Mouse (Mus musculus) forebrain, embryonic 11.5 days (tissue): Measurements from ENCODE around the gene Fbxo46. TPM values are rescaled to one million over a fixed set of nuclear protein-coding genes. Genes with fewer than 3 reads are reported as not detected.

ENCODE experiments used
- ATAC-seq: fragments of 200-750 bp; cut with Nextera tagmentation; replicated peaks from 2 replicates; pipeline ENCODE4 v1.8.0; 2017; ENCODE audit warnings: moderate TSS enrichment; ENCODE audit not compliant: low FRiP score
- DNase-seq: peaks from one replicate; pipeline ENCODE4 v3.0.0-alpha.2; 2017; ENCODE audit warnings: low spot score
- H3K27ac ChIP-seq: fragments of 300-500 bp; sonication (generic); 2 replicates; pipeline ENCODE4 v1.5.1; 2014; ENCODE audit warnings: low read depth, low read length
- H3K27me3 ChIP-seq: fragments of 300-500 bp; sonication (generic); 2 replicates; pipeline ENCODE4 v1.6.1; 2014; ENCODE audit warnings: mild to moderate bottlenecking, low read length, mixed read lengths; ENCODE audit not compliant: control insufficient read depth, insufficient read depth
- H3K36me3 ChIP-seq: fragments of 300-500 bp; sonication (generic); 2 replicates; pipeline ENCODE4 v1.6.1; 2014; ENCODE audit warnings: mild to moderate bottlenecking, low read length, moderate library complexity, mixed read lengths; ENCODE audit not compliant: control insufficient read depth, insufficient read depth
- H3K4me1 ChIP-seq: fragments of 300-500 bp; sonication (generic); replicated peaks from 2 replicates; pipeline ENCODE4 v1.6.1; 2014; ENCODE audit warnings: low read length, mixed read lengths; ENCODE audit not compliant: control insufficient read depth, insufficient read depth
- H3K4me2 ChIP-seq: fragments of 300-500 bp; sonication (generic); 2 replicates; pipeline ENCODE4 v1.6.1; 2014; ENCODE audit warnings: low read depth, mild to moderate bottlenecking, low read length, moderate library complexity, mixed read lengths; ENCODE audit not compliant: severe bottlenecking
- H3K4me3 ChIP-seq: fragments of 300-500 bp; sonication (generic); 2 replicates; pipeline ENCODE4 v1.5.1; 2014; ENCODE audit warnings: low read depth, low read length
- H3K9ac ChIP-seq: fragments of 300-500 bp; sonication (generic); 2 replicates; pipeline ENCODE4 v1.6.1; 2014; ENCODE audit warnings: low read length
- H3K9me3 ChIP-seq: fragments of 300-500 bp; sonication (generic); 2 replicates; pipeline ENCODE4 v1.6.1; 2016; ENCODE audit warnings: low read length, mixed read lengths; ENCODE audit not compliant: control insufficient read depth
- WGBS: fragments of 180-500 bp; shearing (Covaris S2); extraction: QIAGEN DNeasy Blood & Tissue Kit; methylation state at CpG from one replicate; pipeline ENCODE4 v1.1.7; 2014; 5-methylcytosine and 5-hydroxymethylcytosine counted together
- polyA plus RNA-seq: library from polyadenylated mRNA; unstranded; fragments of >200 nt; fragmentation: Nextera tagmentation; extraction: Ambion mirVana; gene quantifications from 2 replicates; pipeline ENCODE4 v1.2.1, GENCODE M21; 2014

Gene Fbxo46
- polyA plus RNA-seq, 1 experiment from 2014 or later: 13.9 TPM

DNA sequence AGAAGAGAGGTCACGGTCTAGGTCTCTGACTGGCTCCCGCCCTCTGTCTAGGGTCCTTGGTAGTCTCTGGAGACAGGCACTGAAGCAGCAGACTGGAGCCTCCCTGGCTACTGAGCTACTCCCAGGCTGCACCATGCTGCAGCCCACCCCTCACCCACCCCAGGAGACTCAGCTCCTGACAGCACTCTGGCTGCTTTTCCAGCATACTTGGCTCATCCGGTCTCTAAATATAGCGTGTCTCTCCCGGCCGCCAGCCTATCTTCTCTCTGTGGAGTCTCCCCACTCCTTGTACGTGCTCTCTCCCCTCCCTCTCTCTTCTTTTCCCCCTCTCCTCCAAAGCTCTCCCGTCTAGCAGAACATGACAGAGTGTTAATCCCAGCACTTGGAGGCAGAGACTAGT lies 50.5 kb downstream of the Fbxo46 start:
- Histone ChIP-seq H3K9me3 (no peaks in the 10 kb centered on the region; the same call in 1 of the 2 replicates), H3K27ac (no peak overlapping the region), H3K4me1 (peaks cover 6% of the 10 kb centered on the region; the same call in 1 of the 2 replicates), H3K4me3 (no peak overlapping the region), H3K4me2 (no peak overlapping the region), H3K9ac (no peak overlapping the region), H3K36me3 (no peaks in the 10 kb centered on the region), H3K27me3 (peaks cover 2% of the 10 kb centered on the region; the same call in 1 of the 2 replicates)
- WGBS: 73% methylated on average over 8 of the region's 8 CpGs
- ATAC-seq (no peak), DNase-seq (no peak)

DNA sequence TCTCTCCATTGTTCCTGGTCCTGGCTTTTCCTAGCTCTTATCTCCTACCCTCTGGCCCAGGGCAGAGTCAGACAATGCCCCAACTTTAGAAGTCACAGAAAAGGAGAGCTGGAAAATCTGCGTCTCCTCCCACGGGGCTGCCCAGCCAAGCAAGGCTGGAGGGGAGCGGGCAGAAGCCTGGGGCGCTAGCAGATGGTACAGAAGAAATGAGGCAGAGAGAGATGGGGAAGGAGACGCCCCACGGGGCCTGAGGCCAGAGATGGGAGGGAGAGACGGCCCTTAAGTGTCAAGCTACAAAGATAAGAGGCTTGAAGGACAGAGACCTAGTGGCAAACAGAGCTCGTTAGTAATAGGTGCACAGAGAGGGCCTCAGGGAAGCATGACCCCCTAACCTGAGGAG lies 52.2 kb downstream of the Fbxo46 start:
- DNase-seq (no peak), ATAC-seq (no peak)
- no peak overlapping the region for H3K27ac ChIP-seq
- peaks cover 8% of the 10 kb centered on the region; the same call in 1 of the 2 replicates for H3K4me1 ChIP-seq
- no peak overlapping the region for H3K4me2 ChIP-seq
- H3K27me3 ChIP-seq: peaks cover 14% of the 10 kb centered on the region
- no peaks in the 10 kb centered on the region; the same call in 1 of the 2 replicates for H3K9me3 ChIP-seq
- no peaks in the 10 kb centered on the region for H3K36me3 ChIP-seq
- H3K9ac ChIP-seq: no peak overlapping the region
- H3K4me3 ChIP-seq: no peak overlapping the region
- 57% methylated on average over 8 of the region's 8 CpGs for WGBS

DNA sequence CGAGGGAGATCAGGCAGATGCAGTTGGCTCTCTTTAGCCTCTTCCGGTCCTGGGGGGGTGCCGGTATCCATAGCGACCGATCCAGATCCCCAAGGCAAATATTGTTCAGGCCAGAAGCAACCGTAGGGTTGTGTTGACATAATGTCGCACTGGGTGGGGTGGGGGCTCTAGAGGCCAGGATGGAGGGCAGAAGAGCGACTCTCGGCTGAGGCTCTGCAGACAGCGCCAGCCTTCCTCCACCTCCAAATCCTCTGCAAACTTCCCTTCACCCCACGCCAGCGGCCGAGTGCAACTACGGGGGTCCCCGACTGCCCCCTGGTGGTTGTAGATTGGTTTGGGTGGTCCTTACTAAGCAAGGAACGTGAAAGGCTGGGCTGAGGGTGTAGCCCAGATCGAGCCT lies 53.2 kb downstream of the Fbxo46 start:
- H3K27ac ChIP-seq: no peak overlapping the region
- DNase-seq: peak; percentile 94
- no peaks in the 10 kb centered on the region for H3K36me3 ChIP-seq
- peak overlapping the region; percentile 40 for H3K4me2 ChIP-seq
- peak; percentile 52; the same call in 1 of the 2 replicates for ATAC-seq
- WGBS: 3% methylated on average over 17 of the region's 17 CpGs
- H3K9ac ChIP-seq: peak overlapping the region; percentile 47
- H3K27me3 ChIP-seq: peaks cover 24% of the 10 kb centered on the region
- H3K4me3 ChIP-seq: peak overlapping the region; percentile 20; the same call in 1 of the 2 replicates
- H3K9me3 ChIP-seq: no peaks in the 10 kb centered on the region
- peaks cover 8% of the 10 kb centered on the region; the same call in 1 of the 2 replicates for H3K4me1 ChIP-seq

DNA sequence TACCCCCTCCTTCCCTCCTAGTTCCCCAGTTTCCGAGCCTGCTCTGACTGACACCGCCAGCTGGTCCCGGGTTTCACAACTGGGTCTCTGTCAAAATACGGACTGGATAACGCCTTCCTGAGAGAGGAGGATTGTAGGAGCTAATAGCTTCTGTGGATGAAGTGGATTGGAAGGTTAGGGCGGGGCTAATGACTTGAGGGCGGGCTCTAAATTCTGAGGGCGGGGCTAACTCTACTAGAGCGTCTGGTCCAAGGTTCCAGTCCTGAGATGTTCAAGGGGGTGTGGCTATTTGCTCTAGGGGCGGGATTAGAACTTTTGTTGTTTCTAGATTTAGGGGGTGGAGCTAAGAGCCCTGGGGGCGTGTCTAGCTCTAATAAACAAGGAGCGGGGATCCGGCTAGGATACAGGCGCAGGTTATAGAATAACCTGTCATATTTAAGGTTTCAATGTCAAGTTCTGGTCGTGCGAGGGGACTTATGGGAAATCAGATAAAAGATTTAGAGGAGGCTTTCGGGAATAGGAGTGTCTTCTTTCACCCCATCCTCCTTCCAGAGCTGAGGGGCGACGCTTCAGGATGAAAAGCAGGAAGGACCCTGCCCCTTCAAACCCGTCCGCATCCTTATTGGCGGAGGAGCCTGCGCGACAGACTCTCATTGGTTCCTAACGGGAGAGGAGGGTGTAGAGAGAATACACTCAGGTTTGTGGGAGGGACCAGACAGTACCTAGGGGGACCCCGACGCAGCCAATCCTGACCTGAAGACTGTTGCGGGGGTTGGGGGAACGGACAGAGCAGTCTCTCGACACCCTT lies 56.3 kb downstream of the Fbxo46 start, which contains the start of gene Eml2:
TSS of gene Eml2 (plus strand) at position 714 of the 808 bp plus-strand sequence.
- ATAC-seq (peak; percentile 78), DNase-seq (peak; percentile 72)
- Histone ChIP-seq H3K9ac (peak within 1 kb of the TSS; percentile 50), H3K27ac (no peak within 1 kb of the TSS), H3K27me3 (peaks cover 48% of the 10 kb centered on the region), H3K4me1 (peaks cover 12% of the 10 kb centered on the region; the same call in 1 of the 2 replicates), H3K36me3 (no peaks in the 10 kb centered on the region), H3K9me3 (no peaks in the 10 kb centered on the region), H3K4me2 (peak within 1 kb of the TSS; percentile 63), H3K4me3 (peak within 1 kb of the TSS; percentile 40)
- under 1% methylated on average over 30 of the region's 30 CpGs for WGBS

DNA sequence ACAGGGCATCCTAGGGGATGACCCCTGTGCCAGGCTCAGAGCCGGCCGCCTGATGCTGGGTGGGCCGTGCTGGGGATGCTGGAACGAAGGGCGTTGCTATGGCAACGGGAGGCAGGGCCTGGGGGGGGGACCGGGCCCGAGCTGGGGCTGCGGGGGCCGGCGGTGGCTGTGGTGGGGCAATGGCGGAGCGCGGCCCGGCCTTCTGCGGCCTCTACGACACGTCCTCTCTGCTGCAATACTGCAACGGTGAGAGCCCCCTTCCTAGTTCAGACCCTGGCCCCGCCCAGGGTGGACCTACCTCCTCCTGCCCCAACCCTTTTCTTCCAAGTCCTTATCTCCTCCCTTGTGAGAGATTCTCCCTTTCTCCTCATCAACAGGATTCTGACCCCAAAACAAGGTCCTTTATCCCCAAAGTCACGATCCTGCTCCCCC lies 56.9 kb downstream of the Fbxo46 start:
- peak overlapping the region; percentile 40 for H3K4me3 ChIP-seq
- no peaks in the 10 kb centered on the region for H3K36me3 ChIP-seq
- peak overlapping the region; percentile 50 for H3K9ac ChIP-seq
- no peaks in the 10 kb centered on the region for H3K9me3 ChIP-seq
- peaks cover 14% of the 10 kb centered on the region for H3K4me1 ChIP-seq
- ATAC-seq (peak; percentile 17; the same call in 1 of the 2 replicates), DNase-seq (peak; percentile 74)
- no peak overlapping the region for H3K27ac ChIP-seq
- peak overlapping the region; percentile 63 for H3K4me2 ChIP-seq
- 2% methylated on average over 17 of the region's 21 CpGs for WGBS
- peaks cover 48% of the 10 kb centered on the region for H3K27me3 ChIP-seq

DNA sequence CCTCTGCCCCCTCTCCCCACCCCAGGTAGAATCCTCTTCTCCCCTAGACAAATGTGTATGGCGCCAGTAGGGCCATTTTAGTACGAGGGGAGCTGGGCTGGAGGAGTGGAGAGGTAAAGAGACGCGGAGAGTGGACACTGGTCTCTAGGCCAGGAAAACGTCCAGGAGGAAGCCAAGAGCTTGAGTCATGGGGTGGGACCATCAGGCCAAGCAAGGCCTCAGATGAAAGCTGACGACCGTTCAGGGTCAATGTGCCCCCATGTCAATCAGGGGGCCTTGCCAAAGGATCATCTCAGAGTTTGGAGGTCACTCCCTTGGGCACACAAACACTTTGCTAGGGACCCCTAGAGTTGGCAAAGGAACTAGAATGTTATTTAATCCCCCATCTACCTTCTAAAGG lies 57.6 kb downstream of the Fbxo46 start:
- Histone ChIP-seq H3K27me3 (peaks cover 48% of the 10 kb centered on the region), H3K36me3 (no peaks in the 10 kb centered on the region), H3K27ac (no peak overlapping the region), H3K4me1 (peaks cover 15% of the 10 kb centered on the region), H3K4me2 (no peak overlapping the region; the same call in 1 of the 2 replicates), H3K4me3 (no peak overlapping the region), H3K9me3 (no peaks in the 10 kb centered on the region), H3K9ac (no peak overlapping the region)
- 60% methylated on average over 7 of the region's 7 CpGs for WGBS
- no peak for DNase-seq
- no peak for ATAC-seq

DNA sequence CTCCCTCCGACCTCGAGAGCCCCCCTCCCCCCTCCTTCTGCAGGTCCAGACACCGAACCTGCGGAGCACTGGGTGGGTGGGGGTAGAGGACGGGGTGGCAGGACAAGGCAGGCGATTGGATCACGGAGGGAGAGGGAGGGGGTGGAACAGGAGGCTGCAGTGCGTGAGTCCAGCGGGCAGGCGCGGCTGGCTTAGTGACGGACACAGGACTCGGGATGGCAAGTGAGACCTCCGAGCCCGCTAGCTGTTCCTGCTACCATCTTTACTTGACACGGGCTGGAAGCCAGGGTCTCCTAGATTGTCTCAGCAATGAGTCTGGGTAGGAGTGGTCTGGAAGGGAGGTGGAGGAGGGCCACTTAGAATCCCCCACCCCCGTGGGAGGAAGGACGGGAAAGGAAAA lies 58.4 kb downstream of the Fbxo46 start:
- Histone ChIP-seq H3K4me3 (no peak overlapping the region), H3K4me2 (peak overlapping the region; percentile 6; the same call in 1 of the 2 replicates), H3K9me3 (no peaks in the 10 kb centered on the region), H3K4me1 (peaks cover 9% of the 10 kb centered on the region), H3K9ac (no peak overlapping the region), H3K36me3 (no peaks in the 10 kb centered on the region), H3K27me3 (peaks cover 48% of the 10 kb centered on the region), H3K27ac (no peak overlapping the region)
- WGBS: 7% methylated on average over 18 of the region's 18 CpGs
- DNase-seq (peak; percentile 63), ATAC-seq (no peak)

DNA sequence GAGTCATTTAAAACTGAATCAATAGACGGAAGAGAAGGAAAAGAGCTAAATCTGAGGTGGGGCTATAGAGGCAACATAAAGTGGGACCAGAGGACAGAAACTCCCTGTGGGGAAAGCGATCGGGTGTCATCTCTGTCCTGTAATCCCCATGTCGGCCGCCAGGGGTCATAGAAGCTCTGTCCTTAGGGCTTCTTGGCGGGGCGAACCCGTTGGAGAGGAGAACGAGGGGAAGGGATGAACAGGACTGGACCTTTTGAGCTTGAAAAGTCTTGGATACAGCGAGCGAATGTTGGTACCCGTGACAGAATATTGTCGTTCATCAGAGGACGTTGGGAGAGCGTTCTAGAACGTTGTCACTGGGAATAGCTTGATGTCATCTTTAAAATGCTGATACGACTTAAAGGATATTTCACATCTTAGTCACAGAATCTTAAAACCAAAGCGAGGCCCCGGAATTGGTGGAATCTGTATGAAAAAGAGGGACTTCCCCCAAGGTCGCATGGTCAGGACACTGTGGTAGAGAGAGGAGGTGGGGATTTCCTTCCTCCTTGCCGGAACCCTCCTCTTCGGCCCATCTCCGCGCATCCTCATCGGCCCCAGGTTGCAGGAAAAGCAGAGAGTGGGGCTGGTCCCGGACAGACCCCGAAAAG lies 58.9 kb downstream of the Fbxo46 start:
- ATAC-seq (0 out of 2 replicates have a peak, but pooled peaks have one; percentile 2), DNase-seq (peak; percentile 87)
- H3K27ac ChIP-seq: no peak overlapping the region
- peak overlapping the region; percentile 19 for H3K4me3 ChIP-seq
- H3K27me3 ChIP-seq: peaks cover 48% of the 10 kb centered on the region
- WGBS: 7% methylated on average over 27 of the region's 27 CpGs
- H3K4me2 ChIP-seq: peak overlapping the region; percentile 50
- H3K4me1 ChIP-seq: peaks cover 8% of the 10 kb centered on the region
- no peaks in the 10 kb centered on the region for H3K36me3 ChIP-seq
- H3K9ac ChIP-seq: no peak overlapping the region
- no peaks in the 10 kb centered on the region for H3K9me3 ChIP-seq
